Mouse (Mus musculus) E14TG2a.4 (cell line): ENCODE results near the gene V1rd19.
"Not testable (repeated sequence)": the region's sequence is repeated elsewhere in the genome, so short reads cannot be mapped to it uniquely, and the experiment has no call there.

Experiments
- CTCF ChIP-seq: conservative IDR thresholded peaks from 2 replicates; pipeline ENCODE4 v1.5.1; 2014; ENCODE audit warnings: low read length
- POU5F1 ChIP-seq: IDR thresholded peaks from 2 replicates; pipeline ENCODE4 v1.6.1; 2014; ENCODE audit warnings: low read length, borderline replicate concordance

- TF ChIP-seq CTCF, POU5F1: not testable (repeated sequence)
Observed at GRCm38 (mm10) chr7:23968044-23968443, 33.4 kb upstream of the V1rd19 start.
